Mouse (Mus musculus) kidney, postnatal 25 days (tissue): ENCODE measurements around the gene Gm3854.
"Not testable (repeated sequence)": the region's sequence is repeated elsewhere in the genome, so short reads cannot be mapped to it uniquely, and the experiment has no call there.

ENCODE experiments used
- DNase-seq, 2 experiments: peaks; one replicate each; pipeline ENCODE4 v3.0.0; 2021; ENCODE audit warnings: mixed read lengths in 2 of 2

Gene Gm3854

GRCm38 (mm10) chr7:6343501-6344071 is at the start of gene Gm3854:
Gene Gm3854, plus strand, starts transcription at chr7:6343759.
- DNase-seq, result peak; percentile 63 to 76

- not testable (repeated sequence) for DNase-seq
Observed at GRCm38 (mm10) chr7:6300796-6301195, 42.8 kb upstream of the Gm3854 start.

- DNase-seq, result no peak
Observed at GRCm38 (mm10) chr7:6330458-6331232, 12.9 kb upstream of the Gm3854 start.

GRCm38 (mm10) chr7:6331233-6331956 is 12.2 kb upstream of the Gm3854 start, which contains the start of gene Zfp583:
Gene Zfp583, minus strand, starts transcription at chr7:6331285.
- peak; percentile 78 to 91 for DNase-seq

- no peak for DNase-seq
Observed at GRCm38 (mm10) chr7:6339865-6340264, 3.7 kb upstream of the Gm3854 start.

GRCm38 (mm10) chr7:6344124-6344523 is 565 bp downstream of the Gm3854 start:
- no peak for DNase-seq

- DNase-seq, result no peak
Observed at GRCm38 (mm10) chr7:6358121-6358520, 14.6 kb downstream of the Gm3854 start.

- peak in 1 of 2 experiments; percentile 17 for DNase-seq
Observed at GRCm38 (mm10) chr7:6358937-6359590, 15.5 kb downstream of the Gm3854 start.

- DNase-seq, result no peak
Observed at GRCm38 (mm10) chr7:6360477-6361060, 17.0 kb downstream of the Gm3854 start.

GRCm38 (mm10) chr7:6361756-6362155 is 18.2 kb downstream of the Gm3854 start:
- DNase-seq, result no peak

- DNase-seq, result peak; percentile 99 to 100
Observed at GRCm38 (mm10) chr7:6362268-6363046, 18.9 kb downstream of the Gm3854 start.

GRCm38 (mm10) chr7:6363047-6363488 is 19.5 kb downstream of the Gm3854 start, which contains the start of gene Zfp78:
Gene Zfp78, plus strand, starts transcription at chr7:6363280.
- DNase-seq, result peak; percentile 90 to 94

GRCm38 (mm10) chr7:6364761-6365160 is 21.2 kb downstream of the Gm3854 start:
- no peak for DNase-seq

- DNase-seq, result no peak
Observed at GRCm38 (mm10) chr7:6367185-6367584, 23.6 kb downstream of the Gm3854 start.

GRCm38 (mm10) chr7:6368146-6368545 is 24.6 kb downstream of the Gm3854 start:
- not testable (repeated sequence) for DNase-seq

GRCm38 (mm10) chr7:6369460-6369859 is 25.9 kb downstream of the Gm3854 start:
- no peak for DNase-seq

GRCm38 (mm10) chr7:6372993-6373392 is 29.4 kb downstream of the Gm3854 start:
- no peak for DNase-seq

GRCm38 (mm10) chr7:6378441-6378840 is 34.9 kb downstream of the Gm3854 start:
- DNase-seq, result no peak

- DNase-seq, result no peak
Observed at GRCm38 (mm10) chr7:6381431-6381830, 37.9 kb downstream of the Gm3854 start.

- DNase-seq, result peak; percentile 95 to 97
Observed at GRCm38 (mm10) chr7:6383044-6383455, 39.5 kb downstream of the Gm3854 start, which contains the start of gene Zfp28. Gene Zfp28, plus strand, starts transcription at chr7:6383295.

GRCm38 (mm10) chr7:6384011-6384410 is 40.5 kb downstream of the Gm3854 start:
- DNase-seq, result no peak
